Mouse (Mus musculus) forebrain, embryonic 14.5 days (tissue): ENCODE data around the gene Fam168b. TPM values are rescaled to one million over a fixed set of nuclear protein-coding genes. Genes with fewer than 3 reads are reported as not detected.
A peak's percentile ranks its signal among the peaks of the same experiment; 100 is the strongest.

Source experiments
- ATAC-seq: fragments of 200-750 bp; cut with Nextera tagmentation; 2 replicates; pipeline ENCODE4 v1.8.0; 2017; ENCODE audit warnings: mild to moderate bottlenecking, moderate library complexity
- DNase-seq: peaks from one replicate; pipeline ENCODE4 v3.0.0-alpha.2; 2015; ENCODE audit warnings: low spot score
- H3K27ac ChIP-seq: fragments of 300-500 bp; sonication (generic); 2 replicates; pipeline ENCODE4 v1.5.1; 2014; ENCODE audit warnings: low read depth, mild to moderate bottlenecking, control low read depth, low read length, moderate library complexity
- H3K27me3 ChIP-seq: fragments of 300-500 bp; sonication (generic); replicated peaks from 2 replicates; pipeline ENCODE4 v1.6.1; 2014; ENCODE audit warnings: low read length, control low read depth, mixed read lengths; ENCODE audit not compliant: control insufficient read depth, insufficient read depth
- H3K36me3 ChIP-seq: fragments of 300-500 bp; sonication (generic); 2 replicates; pipeline ENCODE4 v1.6.1; 2014; ENCODE audit warnings: low read length, control low read depth; ENCODE audit not compliant: control insufficient read depth, insufficient read depth
- H3K4me1 ChIP-seq: fragments of 300-500 bp; sonication (generic); 2 replicates; pipeline ENCODE4 v1.6.1; 2014; ENCODE audit warnings: antibody characterized with exemption, low read length, control low read depth; ENCODE audit not compliant: control insufficient read depth, insufficient read depth
- H3K4me2 ChIP-seq: fragments of 300-500 bp; sonication (generic); 2 replicates; pipeline ENCODE4 v1.6.1; 2014; ENCODE audit warnings: mild to moderate bottlenecking, control low read depth, low read length
- H3K4me3 ChIP-seq: fragments of 300-500 bp; sonication (generic); 2 replicates; pipeline ENCODE4 v1.5.1; 2014; ENCODE audit warnings: low read depth, low read length, control low read depth
- H3K9ac ChIP-seq: fragments of 300-500 bp; sonication (generic); 2 replicates; pipeline ENCODE4 v1.6.1; 2014; ENCODE audit warnings: mild to moderate bottlenecking, low read length, control low read depth, moderate library complexity
- H3K9me3 ChIP-seq: fragments of 300-500 bp; sonication (generic); replicated peaks from 2 replicates; pipeline ENCODE4 v1.6.1; 2016; ENCODE audit warnings: low read length, control low read depth, mixed read lengths; ENCODE audit not compliant: control insufficient read depth
- WGBS: fragments of 180-500 bp; shearing (Covaris S2); extraction: QIAGEN DNeasy Blood & Tissue Kit; methylation state at CpG from one replicate; pipeline ENCODE4 v1.1.7; 2014; 5-methylcytosine and 5-hydroxymethylcytosine counted together
- polyA plus RNA-seq: library from polyadenylated mRNA; unstranded; fragments of >200 nt; fragmentation: Nextera tagmentation; extraction: Ambion mirVana; gene quantifications from 2 replicates; pipeline ENCODE4 v1.2.1, GENCODE M21; 2014

Gene Fam168b
- polyA plus RNA-seq, 1 experiment from 2014 or later, result 81.8 TPM

DNA sequence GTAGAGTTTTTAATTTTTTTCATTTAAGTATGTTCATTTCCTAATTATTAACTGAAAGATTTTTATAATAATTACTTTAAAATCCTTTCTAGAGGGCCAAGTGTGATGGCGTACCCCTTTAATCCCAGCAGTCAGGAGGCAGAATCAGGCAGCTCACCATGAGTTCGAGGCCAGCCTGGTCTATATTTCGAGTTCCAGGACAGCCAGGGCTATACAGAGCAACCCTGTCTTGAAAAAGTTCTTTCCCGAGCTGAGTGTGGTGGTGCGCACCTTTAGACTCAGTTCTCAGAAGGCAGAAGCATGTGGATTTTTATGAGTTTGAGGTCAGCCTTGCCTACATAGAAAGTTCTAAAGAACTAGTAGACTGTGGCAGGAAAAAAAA lies 24.7 kb upstream of the Fam168b start:
- Histone ChIP-seq H3K4me3 (no peak overlapping the region), H3K27ac (no peak overlapping the region), H3K36me3 (peaks cover 74% of the 10 kb centered on the region), H3K4me1 (no peaks in the 10 kb centered on the region), H3K4me2 (no peak overlapping the region), H3K9me3 (no peaks in the 10 kb centered on the region), H3K9ac (no peak overlapping the region), H3K27me3 (no peaks in the 10 kb centered on the region)
- ATAC-seq (peak; percentile 57), DNase-seq (no peak)
- 88% methylated on average over 5 of the region's 5 CpGs for WGBS

DNA sequence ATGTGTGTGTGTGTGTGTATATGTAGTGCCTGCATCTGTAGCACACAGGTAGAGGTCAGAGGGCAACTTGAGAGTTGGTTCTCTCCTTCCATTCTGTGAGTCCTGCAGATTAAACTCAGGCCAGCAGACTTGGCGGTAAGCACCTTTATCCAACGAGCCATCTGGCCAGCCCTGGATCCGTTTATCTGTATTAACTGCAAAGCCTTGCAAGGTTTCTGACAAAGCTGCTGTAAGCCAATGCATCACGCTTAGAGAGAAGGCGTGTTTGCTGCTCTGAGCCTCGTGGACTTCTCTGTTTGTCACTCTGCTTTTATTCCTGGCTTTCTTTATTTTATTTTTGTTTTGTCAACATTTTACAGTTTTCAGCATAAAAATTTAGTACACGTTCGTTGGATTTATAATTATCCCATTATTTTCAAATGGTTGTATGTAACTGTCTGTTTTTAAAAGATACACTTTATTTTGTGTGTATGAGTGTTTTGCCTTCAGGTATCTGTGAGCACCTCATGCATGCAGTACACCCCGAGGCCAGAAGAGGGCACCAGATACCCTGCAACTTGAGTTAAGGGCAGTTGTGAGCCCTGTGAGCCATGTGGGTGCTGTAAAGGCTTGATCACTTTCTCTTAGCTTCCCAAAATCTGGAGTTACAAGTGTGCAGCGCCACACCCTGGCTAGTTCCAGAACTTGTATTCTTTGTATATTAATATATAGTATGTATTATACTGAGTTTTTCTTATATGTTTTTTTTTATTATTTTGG lies 24.1 kb upstream of the Fam168b start:
- 57% methylated on average over 10 of the region's 10 CpGs for WGBS
- H3K27ac ChIP-seq, result no peak overlapping the region
- no peaks in the 10 kb centered on the region for H3K27me3 ChIP-seq
- peaks cover 78% of the 10 kb centered on the region for H3K36me3 ChIP-seq
- no peaks in the 10 kb centered on the region for H3K4me1 ChIP-seq
- no peak overlapping the region for H3K9ac ChIP-seq
- DNase-seq (peak; percentile 87), ATAC-seq (peak; percentile 83)
- no peaks in the 10 kb centered on the region for H3K9me3 ChIP-seq
- H3K4me2 ChIP-seq, result no peak overlapping the region
- H3K4me3 ChIP-seq, result no peak overlapping the region

DNA sequence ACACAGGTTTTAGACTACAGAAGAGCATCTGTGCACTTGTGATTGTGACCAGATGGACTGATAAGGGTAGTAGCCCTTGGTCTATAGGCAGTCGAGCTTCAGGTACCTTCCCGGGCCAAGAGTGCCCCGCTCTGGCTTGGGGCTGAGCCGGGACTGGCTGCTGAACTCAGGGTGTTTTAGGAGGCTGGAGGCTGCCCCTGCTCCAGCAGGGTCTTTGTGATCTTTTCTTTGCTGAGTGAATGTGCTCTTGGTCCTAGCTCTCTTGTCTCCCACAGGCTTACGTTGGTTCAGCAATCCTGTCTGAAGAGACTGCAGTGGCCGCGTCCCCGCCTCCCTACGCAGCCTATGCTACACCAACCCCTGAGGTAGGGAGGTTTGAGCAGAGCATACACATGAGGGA lies 23.0 kb upstream of the Fam168b start:
- H3K27me3 ChIP-seq, result no peaks in the 10 kb centered on the region
- H3K4me3 ChIP-seq, result no peak overlapping the region
- no peaks in the 10 kb centered on the region for H3K9me3 ChIP-seq
- WGBS, result 85% methylated on average over 9 of the region's 9 CpGs
- H3K4me2 ChIP-seq, result no peak overlapping the region
- no peaks in the 10 kb centered on the region for H3K4me1 ChIP-seq
- H3K9ac ChIP-seq, result no peak overlapping the region
- DNase-seq, result no peak
- ATAC-seq, result no peak
- peaks cover 68% of the 10 kb centered on the region for H3K36me3 ChIP-seq
- H3K27ac ChIP-seq, result no peak overlapping the region

DNA sequence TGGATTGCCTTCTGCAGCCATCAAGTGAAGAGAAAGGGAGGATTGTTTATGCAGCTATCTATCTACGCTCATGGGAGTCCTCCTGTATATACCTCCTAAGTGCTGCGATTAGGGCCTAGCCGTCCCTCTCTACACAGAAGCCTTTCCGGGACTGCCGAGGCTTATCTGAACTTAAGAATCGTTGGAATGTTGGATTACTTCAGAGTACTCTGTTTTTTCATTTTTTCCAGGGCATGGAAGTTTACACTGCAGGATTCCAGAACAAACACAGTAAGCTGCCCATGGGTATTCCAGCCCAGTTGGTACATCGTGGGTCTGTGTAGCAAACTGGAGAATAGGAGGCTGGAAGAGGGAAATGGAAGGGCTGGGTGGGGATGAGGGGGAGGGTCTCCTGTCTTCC lies 21.4 kb upstream of the Fam168b start:
- H3K4me2 ChIP-seq, result no peak overlapping the region
- WGBS, result 90% methylated on average over 7 of the region's 7 CpGs
- H3K9ac ChIP-seq, result no peak overlapping the region
- no peak overlapping the region for H3K27ac ChIP-seq
- H3K36me3 ChIP-seq, result peaks cover 58% of the 10 kb centered on the region
- H3K9me3 ChIP-seq, result no peaks in the 10 kb centered on the region
- H3K4me1 ChIP-seq, result no peaks in the 10 kb centered on the region
- no peaks in the 10 kb centered on the region for H3K27me3 ChIP-seq
- DNase-seq (no peak), ATAC-seq (no peak)
- H3K4me3 ChIP-seq, result no peak overlapping the region

- no peaks in the 10 kb centered on the region for H3K9me3 ChIP-seq
- no peak overlapping the region for H3K4me2 ChIP-seq
- H3K36me3 ChIP-seq, result peaks cover 49% of the 10 kb centered on the region
- DNase-seq, result no peak
- H3K4me3 ChIP-seq, result no peak overlapping the region
- no peak overlapping the region for H3K27ac ChIP-seq
- 88% methylated on average over 7 of the region's 7 CpGs for WGBS
- no peak for ATAC-seq
- no peaks in the 10 kb centered on the region for H3K4me1 ChIP-seq
- no peak overlapping the region for H3K9ac ChIP-seq
- H3K27me3 ChIP-seq, result no peaks in the 10 kb centered on the region
These were observed 20.5 kb upstream of the Fam168b start for GRCm38 (mm10) chr1:34863323-34863722.

DNA sequence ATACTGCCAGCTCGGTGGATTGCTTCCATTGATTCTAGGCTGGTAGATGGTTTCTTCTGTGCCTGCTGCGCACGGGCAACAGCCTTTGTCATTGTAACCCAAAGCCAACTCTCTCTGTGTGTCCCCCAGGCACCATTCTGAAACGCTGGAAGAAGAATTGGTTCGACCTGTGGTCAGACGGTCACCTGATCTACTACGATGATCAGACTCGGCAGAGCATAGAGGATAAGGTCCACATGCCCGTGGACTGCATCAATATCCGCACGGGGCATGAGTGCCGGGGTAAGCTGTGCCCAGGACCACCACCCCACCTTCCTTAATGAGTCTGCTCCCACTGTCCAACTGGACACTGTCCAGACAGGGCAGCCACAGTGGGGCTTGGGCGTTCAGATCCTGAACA lies 20.0 kb upstream of the Fam168b start:
- DNase-seq (no peak), ATAC-seq (no peak)
- Histone ChIP-seq H3K27me3 (no peaks in the 10 kb centered on the region), H3K9me3 (no peaks in the 10 kb centered on the region), H3K4me2 (no peak overlapping the region), H3K4me1 (no peaks in the 10 kb centered on the region), H3K27ac (no peak overlapping the region), H3K4me3 (no peak overlapping the region), H3K9ac (no peak overlapping the region), H3K36me3 (peaks cover 45% of the 10 kb centered on the region)
- WGBS, result 96% methylated on average over 13 of the region's 13 CpGs

DNA sequence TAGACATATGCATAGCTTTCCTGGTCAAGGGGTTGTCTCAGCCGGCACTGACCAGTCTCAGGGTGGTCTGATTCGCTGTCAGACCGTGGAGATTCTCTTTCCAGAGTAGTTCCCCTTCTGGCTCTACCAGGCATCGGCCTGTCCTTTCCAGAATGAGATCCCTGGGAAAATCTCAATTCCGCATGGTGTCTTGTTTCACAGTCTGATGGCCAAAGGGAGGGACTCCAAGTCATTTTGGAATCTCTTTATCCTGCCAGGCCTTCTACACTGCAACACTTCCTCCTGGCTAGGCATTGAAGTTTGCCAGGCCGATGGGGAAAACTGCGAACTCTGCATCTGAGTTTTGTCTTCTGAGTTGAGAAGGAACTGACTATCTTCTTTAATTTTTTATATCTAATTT lies 17.3 kb upstream of the Fam168b start:
- H3K27ac ChIP-seq, result no peak overlapping the region
- DNase-seq (no peak), ATAC-seq (no peak)
- H3K36me3 ChIP-seq, result peaks cover 32% of the 10 kb centered on the region
- no peak overlapping the region for H3K4me2 ChIP-seq
- no peaks in the 10 kb centered on the region for H3K4me1 ChIP-seq
- H3K4me3 ChIP-seq, result no peak overlapping the region
- no peaks in the 10 kb centered on the region for H3K27me3 ChIP-seq
- 90% methylated on average over 7 of the region's 7 CpGs for WGBS
- H3K9ac ChIP-seq, result no peak overlapping the region
- no peaks in the 10 kb centered on the region for H3K9me3 ChIP-seq

DNA sequence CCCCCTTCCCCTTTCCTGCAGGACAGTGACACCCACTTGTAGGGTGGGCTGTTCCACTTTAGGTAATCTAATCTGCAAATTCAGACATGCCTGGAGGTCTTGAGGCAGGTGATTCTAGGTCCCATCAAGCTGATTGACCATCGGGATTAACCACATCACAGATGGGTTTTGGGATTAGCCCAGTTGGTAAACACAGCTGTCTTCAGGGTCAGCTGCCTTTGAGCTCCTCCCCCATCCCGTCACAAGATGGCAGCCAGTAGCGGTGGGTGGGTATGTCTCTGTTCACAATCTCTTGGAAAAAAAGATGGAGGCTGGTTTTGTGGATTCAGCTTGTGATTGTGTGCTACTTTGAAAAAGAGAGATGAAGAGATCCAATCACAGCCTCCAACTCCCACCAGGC lies 16.9 kb upstream of the Fam168b start:
- Histone ChIP-seq H3K36me3 (peaks cover 27% of the 10 kb centered on the region), H3K4me3 (no peak overlapping the region), H3K9me3 (no peaks in the 10 kb centered on the region), H3K27me3 (no peaks in the 10 kb centered on the region), H3K4me2 (no peak overlapping the region), H3K9ac (no peak overlapping the region), H3K4me1 (no peaks in the 10 kb centered on the region), H3K27ac (no peak overlapping the region)
- DNase-seq, result no peak
- ATAC-seq, result no peak
- WGBS, result 81% methylated on average over 3 of the region's 3 CpGs

GRCm38 (mm10) chr1:34858671-34859070 lies 15.8 kb upstream of the Fam168b start:
- H3K4me2 ChIP-seq, result no peak overlapping the region
- H3K4me3 ChIP-seq, result no peak overlapping the region
- H3K36me3 ChIP-seq, result peaks cover 17% of the 10 kb centered on the region
- no peaks in the 10 kb centered on the region for H3K27me3 ChIP-seq
- ATAC-seq (no peak), DNase-seq (no peak)
- WGBS, result 78% methylated on average over 5 of the region's 5 CpGs
- H3K9me3 ChIP-seq, result no peaks in the 10 kb centered on the region
- no peaks in the 10 kb centered on the region for H3K4me1 ChIP-seq
- H3K27ac ChIP-seq, result no peak overlapping the region
- H3K9ac ChIP-seq, result no peak overlapping the region
